Mouse (Mus musculus): ENCODE measurements at regions not wholly inside any gene's neighbourhood (a gene's known extent, or its start where the extent isn't known, plus 50 kb on each side); places are given as distances from the start of the nearest gene placed in this dataset.

DNA sequence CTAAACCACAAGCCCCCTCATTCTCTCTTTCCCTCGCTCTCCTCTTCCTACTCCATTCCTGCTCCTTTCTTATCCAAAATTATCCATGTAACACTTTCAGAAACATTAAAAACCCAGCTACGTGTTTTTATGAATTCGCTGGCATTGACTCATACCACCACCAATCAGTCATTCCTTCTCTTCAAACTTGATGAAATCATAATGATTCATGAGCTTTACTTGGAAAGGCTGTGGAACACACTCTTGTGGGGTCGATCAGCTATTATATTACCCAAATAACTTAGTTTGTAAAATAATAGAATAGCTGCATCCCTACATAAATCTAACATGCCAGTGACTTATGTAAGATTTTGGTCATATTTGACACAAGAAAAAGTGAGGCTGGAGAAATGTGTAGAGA, 331.9 kb upstream of the N6amt1 start:
- no peak for DNase-seq (ENCODE audit: low read depth)
- TF ChIP-seq CTCF (IDR thresholded peaks at IDR 0.05; ENCODE audit: borderline replicate concordance, extremely low read depth, insufficient read depth, insufficient read length) (no peak), POLR2A (IDR thresholded peaks at IDR 0.05; ENCODE audit: borderline replicate concordance, extremely low read depth, insufficient read depth, insufficient read length, poor library complexity, severe bottlenecking) (no peak)

DNA sequence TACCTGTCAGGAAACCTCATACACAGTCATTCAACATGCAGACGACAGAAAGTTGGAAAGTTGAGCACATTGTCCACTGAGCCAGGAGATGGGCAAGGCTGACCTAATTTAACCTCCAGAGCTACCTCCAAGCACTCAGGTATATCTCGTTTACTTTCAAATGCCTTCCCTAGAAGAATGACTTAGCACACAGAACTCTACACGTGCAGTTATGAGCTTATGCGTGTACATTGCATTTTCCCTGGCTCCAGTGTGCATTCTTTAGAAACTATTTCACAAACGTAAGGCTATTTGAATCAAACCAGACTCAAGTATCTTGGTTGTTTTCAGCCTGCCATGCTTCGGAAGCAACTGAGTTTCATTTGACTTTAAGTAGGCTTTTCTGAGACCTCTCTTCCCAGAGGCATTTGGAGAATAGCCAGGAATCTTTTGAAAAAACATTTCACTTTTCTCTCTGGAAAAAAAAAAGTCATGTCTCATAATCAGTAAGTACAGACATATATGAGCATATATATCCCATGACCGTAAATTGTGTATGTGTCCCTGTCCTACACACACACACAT, 336.8 kb upstream of the N6amt1 start:
- no peak for TF ChIP-seq POLR2A (IDR thresholded peaks at IDR 0.05; ENCODE audit: borderline replicate concordance, extremely low read depth, insufficient read depth, insufficient read length, poor library complexity, severe bottlenecking)
- no peak for TF ChIP-seq CTCF (IDR thresholded peaks at IDR 0.05; ENCODE audit: borderline replicate concordance, extremely low read depth, insufficient read depth, insufficient read length)
- no peak for DNase-seq (ENCODE audit: low read depth)

DNA sequence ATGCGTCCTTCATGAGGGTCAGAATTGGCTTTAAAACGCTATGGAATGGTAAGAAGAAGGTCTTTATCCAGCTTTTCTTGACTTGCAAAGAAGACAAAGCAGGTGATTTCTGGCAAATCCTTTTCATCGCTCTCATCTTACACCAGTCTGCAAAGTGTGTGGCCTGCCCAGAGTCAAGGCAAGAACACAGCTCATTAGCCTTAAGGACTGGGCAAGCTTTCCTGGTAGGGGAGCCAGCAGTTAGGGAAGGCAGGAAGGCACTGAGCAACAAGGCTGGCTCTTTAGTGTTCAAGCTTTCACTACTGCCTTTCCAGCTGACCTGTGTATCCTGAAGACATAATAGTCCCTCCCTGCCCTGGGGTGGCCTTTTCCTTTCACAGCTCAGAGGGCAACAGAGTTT, 352.4 kb upstream of the N6amt1 start:
- no peak for TF ChIP-seq POLR2A (IDR thresholded peaks at IDR 0.05; ENCODE audit: borderline replicate concordance, extremely low read depth, insufficient read depth, insufficient read length, poor library complexity, severe bottlenecking)
- TF ChIP-seq CTCF (IDR thresholded peaks at IDR 0.05; ENCODE audit: borderline replicate concordance, extremely low read depth, insufficient read depth, insufficient read length), result no peak
- DNase-seq (ENCODE audit: low read depth), result peak; percentile 64

- TF ChIP-seq CTCF (IDR thresholded peaks at IDR 0.05; ENCODE audit: borderline replicate concordance, extremely low read depth, insufficient read depth, insufficient read length) (no peak), POLR2A (IDR thresholded peaks at IDR 0.05; ENCODE audit: borderline replicate concordance, extremely low read depth, insufficient read depth, insufficient read length, poor library complexity, severe bottlenecking) (no peak)
- DNase-seq (ENCODE audit: low read depth), result peak; percentile 90
Observed at GRCm38 (mm10) chr16:87001135-87001534, 352.9 kb upstream of the N6amt1 start.

- DNase-seq (ENCODE audit: low read depth), result no peak
- no peak for TF ChIP-seq CTCF (IDR thresholded peaks at IDR 0.05; ENCODE audit: borderline replicate concordance, extremely low read depth, insufficient read depth, insufficient read length)
- no peak for TF ChIP-seq POLR2A (IDR thresholded peaks at IDR 0.05; ENCODE audit: borderline replicate concordance, extremely low read depth, insufficient read depth, insufficient read length, poor library complexity, severe bottlenecking)
Observed at GRCm38 (mm10) chr16:86971691-86972090, 382.3 kb upstream of the N6amt1 start.

DNA sequence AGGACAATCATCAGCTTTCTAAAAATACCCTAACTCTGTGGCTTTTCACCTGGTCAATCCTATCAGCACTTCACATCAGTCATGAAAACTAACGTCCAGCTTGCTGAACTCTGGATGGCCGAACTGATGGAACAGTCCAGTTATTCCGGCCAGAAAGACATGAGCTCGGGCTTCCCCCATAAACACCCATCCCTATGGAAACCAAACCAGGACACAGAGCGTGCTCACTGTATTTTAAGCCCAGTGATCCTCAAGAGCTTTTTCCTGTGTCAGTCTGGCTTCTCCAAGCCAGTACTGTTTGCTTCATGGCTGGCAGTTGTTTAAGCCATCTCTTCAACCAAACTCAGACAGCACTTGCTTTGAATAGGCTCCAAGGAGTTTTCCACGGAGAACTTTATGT, 404.3 kb upstream of the N6amt1 start:
- TF ChIP-seq CTCF (IDR thresholded peaks at IDR 0.05; ENCODE audit: borderline replicate concordance, extremely low read depth, insufficient read depth, insufficient read length) (no peak), POLR2A (IDR thresholded peaks at IDR 0.05; ENCODE audit: borderline replicate concordance, extremely low read depth, insufficient read depth, insufficient read length, poor library complexity, severe bottlenecking) (no peak)
- no peak for DNase-seq (ENCODE audit: low read depth)

GRCm38 (mm10) chr16:86945531-86946144, 408.3 kb upstream of the N6amt1 start:
- no peak for DNase-seq (ENCODE audit: low read depth)
- no peak for TF ChIP-seq POLR2A (IDR thresholded peaks at IDR 0.05; ENCODE audit: borderline replicate concordance, extremely low read depth, insufficient read depth, insufficient read length, poor library complexity, severe bottlenecking)
- no peak for TF ChIP-seq CTCF (IDR thresholded peaks at IDR 0.05; ENCODE audit: borderline replicate concordance, extremely low read depth, insufficient read depth, insufficient read length)

DNA sequence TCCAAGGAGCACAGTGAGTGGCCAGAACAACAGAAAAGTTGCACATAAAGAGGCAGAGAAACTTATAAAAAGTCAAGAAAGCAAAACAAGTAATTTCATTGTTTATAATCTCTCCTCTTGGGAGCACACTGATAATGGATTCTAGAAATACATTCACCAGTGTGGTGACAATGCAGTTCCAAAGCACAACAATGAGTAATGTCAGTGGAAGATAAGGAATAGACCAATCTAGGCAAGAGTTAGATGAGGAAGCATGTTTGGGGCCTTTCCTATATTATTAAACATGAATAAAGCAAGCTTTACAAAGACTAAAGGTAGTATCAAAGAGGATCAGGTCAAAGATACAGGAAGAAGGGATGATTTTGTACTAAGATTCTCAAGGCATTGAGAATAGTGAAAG, 408.9 kb upstream of the N6amt1 start:
- DNase-seq (ENCODE audit: low read depth), result no peak
- TF ChIP-seq POLR2A (IDR thresholded peaks at IDR 0.05; ENCODE audit: borderline replicate concordance, extremely low read depth, insufficient read depth, insufficient read length, poor library complexity, severe bottlenecking), result no peak
- TF ChIP-seq CTCF (IDR thresholded peaks at IDR 0.05; ENCODE audit: borderline replicate concordance, extremely low read depth, insufficient read depth, insufficient read length), result no peak

DNA sequence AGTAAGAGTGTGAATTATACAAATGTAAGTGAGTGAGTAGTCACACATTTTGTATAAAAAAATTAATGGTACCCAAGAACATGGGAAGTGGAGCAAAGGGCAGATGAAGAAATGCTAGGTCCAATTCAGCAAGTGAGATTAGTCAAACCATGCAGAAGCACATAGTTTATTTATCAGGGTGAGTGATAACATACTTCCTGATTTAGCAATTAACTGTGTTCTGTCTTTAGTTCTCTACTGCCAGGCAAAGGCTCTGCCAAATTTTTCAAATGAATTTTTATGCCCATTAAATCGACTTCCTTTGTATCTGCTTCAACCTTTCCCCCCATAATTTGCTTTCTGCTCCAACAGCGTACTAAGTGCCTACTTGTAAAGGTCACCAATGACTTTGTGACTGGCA, 419.0 kb upstream of the N6amt1 start:
- TF ChIP-seq POLR2A (IDR thresholded peaks at IDR 0.05; ENCODE audit: borderline replicate concordance, extremely low read depth, insufficient read depth, insufficient read length, poor library complexity, severe bottlenecking) (no peak), CTCF (IDR thresholded peaks at IDR 0.05; ENCODE audit: borderline replicate concordance, extremely low read depth, insufficient read depth, insufficient read length) (no peak)
- no peak for DNase-seq (ENCODE audit: low read depth)

- DNase-seq (ENCODE audit: low read depth), result peak; percentile 59
- TF ChIP-seq POLR2A (IDR thresholded peaks at IDR 0.05; ENCODE audit: borderline replicate concordance, extremely low read depth, insufficient read depth, insufficient read length, poor library complexity, severe bottlenecking) (no peak), CTCF (IDR thresholded peaks at IDR 0.05; ENCODE audit: borderline replicate concordance, extremely low read depth, insufficient read depth, insufficient read length) (no peak)
Observed at GRCm38 (mm10) chr16:86932765-86933164, 421.2 kb upstream of the N6amt1 start.

DNA sequence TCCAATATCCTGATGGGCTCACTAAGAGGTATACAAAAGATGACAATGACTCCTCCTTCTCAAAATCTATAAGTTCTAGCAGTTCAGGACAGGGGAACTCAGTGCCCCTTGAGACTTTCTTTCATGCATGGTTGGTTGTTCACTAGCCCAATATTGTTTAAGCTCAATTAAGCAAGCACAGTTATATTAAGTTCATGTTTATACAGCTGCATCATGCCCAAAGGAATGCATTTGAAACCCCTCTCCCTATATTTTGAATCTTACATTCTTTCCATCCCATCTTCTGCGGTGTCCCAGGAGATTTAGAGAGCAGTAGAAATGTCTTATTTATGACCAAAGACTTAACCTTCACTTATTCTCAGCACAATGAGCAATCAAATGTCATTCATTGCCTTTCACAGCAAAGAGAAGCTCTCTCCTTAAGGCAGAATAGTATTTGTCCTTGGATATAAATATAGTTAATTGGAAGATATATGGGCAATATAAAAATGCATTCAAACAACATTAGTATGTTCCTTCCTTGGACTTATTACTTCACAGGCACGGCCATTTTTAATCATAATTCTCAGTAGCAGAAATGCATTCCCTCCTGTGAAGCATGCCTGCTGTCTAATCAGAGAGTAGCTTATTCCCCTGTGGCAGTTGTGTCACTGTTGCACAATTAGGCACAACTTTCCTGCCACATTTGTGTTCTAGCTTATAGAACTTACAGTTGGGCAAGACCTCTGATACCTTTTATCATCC, 455.8 kb upstream of the N6amt1 start:
- DNase-seq (ENCODE audit: low read depth), result no peak
- TF ChIP-seq CTCF (IDR thresholded peaks at IDR 0.05; ENCODE audit: borderline replicate concordance, extremely low read depth, insufficient read depth, insufficient read length) (no peak), POLR2A (IDR thresholded peaks at IDR 0.05; ENCODE audit: borderline replicate concordance, extremely low read depth, insufficient read depth, insufficient read length, poor library complexity, severe bottlenecking) (no peak)

- DNase-seq (ENCODE audit: low read depth), result peak; percentile 73
Observed at GRCm38 (mm10) chr16:86894982-86895381, 459.0 kb upstream of the N6amt1 start.

More at GRCm38 (mm10) chr16:86894982-86895381, 459.0 kb upstream of the N6amt1 start:
- TF ChIP-seq CTCF (IDR thresholded peaks at IDR 0.05; ENCODE audit: borderline replicate concordance, extremely low read depth, insufficient read depth, insufficient read length) (no peak), POLR2A (IDR thresholded peaks at IDR 0.05; ENCODE audit: borderline replicate concordance, extremely low read depth, insufficient read depth, insufficient read length, poor library complexity, severe bottlenecking) (no peak)

All from brain, embryonic 14.5 days (tissue).